Comparison of ENCODE assay signal across 8 mouse cellular contexts in the genomic region with DNA sequence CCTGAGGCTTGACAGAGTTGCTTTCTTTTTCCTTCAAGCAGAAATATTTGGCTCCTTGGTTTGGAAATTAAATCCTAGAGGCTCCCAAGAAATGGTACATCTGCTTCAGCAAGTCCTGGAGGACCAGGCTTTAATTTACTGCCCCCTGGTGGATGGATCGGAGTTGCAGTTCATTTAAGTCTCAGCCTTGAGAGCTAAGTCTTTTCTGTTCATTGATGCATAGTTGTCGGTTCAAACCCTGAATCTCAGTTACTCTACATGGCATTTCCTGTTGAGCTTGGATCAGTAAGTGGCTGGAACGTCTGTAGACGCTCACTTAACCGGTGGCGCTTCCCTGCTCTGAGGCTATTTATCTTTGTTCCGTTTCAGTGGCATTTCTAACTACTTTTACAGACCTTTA.
A peak's percentile ranks its signal among the peaks of the same experiment; 100 is the strongest.
DNase-seq lines count a peak whose midpoint lies in the region; ATAC-seq lines count a peak whose summit lies in the region.

No protein-coding gene starts in this region.

- no peaks in the 10 kb centered on the region for H3K27me3 ChIP-seq in neural tube, embryonic 15.5 days (replicated peaks)
- H3K27me3 ChIP-seq in kidney, embryonic 16.5 days (ENCODE audit: insufficient read depth, low read length), result no peaks in the 10 kb centered on the region

- ATAC-seq in neural tube, embryonic 15.5 days (ENCODE audit: low FRiP score), result no peak
- peak; percentile 59; the same call in 1 of the 2 replicates for ATAC-seq in frontal cortex, adult (ENCODE audit: low TSS enrichment)
- ATAC-seq in kidney, embryonic 16.5 days (ENCODE audit: low FRiP score, low TSS enrichment), result peak; percentile 80; the same call in 1 of the 2 replicates
- ATAC-seq in erythroid progenitor cell, adult 5-6 weeks (replicated peaks; ENCODE audit: low FRiP score, poor library complexity, severe bottlenecking), result no peak

- H3K27ac ChIP-seq in neural tube, embryonic 15.5 days (replicated peaks), result no peak overlapping the region
- no peak overlapping the region for H3K27ac ChIP-seq in kidney, embryonic 16.5 days (ENCODE audit: low read length)

- no peak overlapping the region for H3K4me3 ChIP-seq in neural tube, embryonic 15.5 days (replicated peaks)
- H3K4me3 ChIP-seq in kidney, embryonic 16.5 days (ENCODE audit: low read length), result no peak overlapping the region

- no peak overlapping the region for H3K4me2 ChIP-seq in neural tube, embryonic 15.5 days
- H3K4me2 ChIP-seq in kidney, embryonic 16.5 days (replicated peaks; ENCODE audit: low read depth, low read length), result no peak overlapping the region

- H3K4me1 ChIP-seq in neural tube, embryonic 15.5 days, result no peaks in the 10 kb centered on the region
- H3K4me1 ChIP-seq in kidney, embryonic 16.5 days (ENCODE audit: insufficient read depth, low read length), result peaks cover 10% of the 10 kb centered on the region; the same call in 1 of the 2 replicates

- no peaks in the 10 kb centered on the region for H3K36me3 ChIP-seq in neural tube, embryonic 15.5 days
- no peaks in the 10 kb centered on the region for H3K36me3 ChIP-seq in kidney, embryonic 16.5 days (ENCODE audit: insufficient read depth, low read length)

- no peak overlapping the region for H3K9ac ChIP-seq in neural tube, embryonic 15.5 days (replicated peaks)
- no peak overlapping the region for H3K9ac ChIP-seq in kidney, embryonic 16.5 days (replicated peaks; ENCODE audit: low read length)

- WGBS in neural tube, embryonic 15.5 days, result 45% methylated on average over 7 of the region's 7 CpGs
- 20% methylated on average over 7 of the region's 7 CpGs for WGBS in kidney, embryonic 16.5 days

- DNase-seq in neural tube, embryonic 10.5 days (ENCODE audit: extremely low spot score, low spot score), result peak; percentile 65
- peak; percentile 77 to 82 for DNase-seq in adrenal gland, postnatal 36 days
- DNase-seq in lung, adult 18-20 months, result peak; percentile 36 to 53
- peak; percentile 34 for DNase-seq in skeletal muscle tissue, adult 2 months (ENCODE audit: low read depth, low spot score)

- no peaks in the 10 kb centered on the region for H3K9me3 ChIP-seq in neural tube, embryonic 15.5 days (replicated peaks)
- H3K9me3 ChIP-seq in kidney, embryonic 16.5 days (ENCODE audit: low read length), result no peaks in the 10 kb centered on the region

Comparison
In these comparisons a context has a peak if more than half of its experiments do, and no peak if none do; other contexts are left out.
1. ATAC-seq: peak in frontal cortex, adult (single experiment) and kidney, embryonic 16.5 days (single experiment); none in neural tube, embryonic 15.5 days (single experiment) and erythroid progenitor cell, adult 5-6 weeks (single experiment).
2. Peak in every context shown above with its lines, with median percentiles within 50 percentile points of each other: DNase-seq.